In genomic region chr2:80311350-80311749, GRCm38 (mm10) we compare ENCODE assay signal across 1 mouse cellular context.
TF ChIP-seq lines count a peak whose summit lies in the region.

No protein-coding gene starts in this region.

TF ChIP-seq in MEL, 35 proteins besides CTCF, POLR2A, EP300 and RAD21 (continued from another document):
- TF ChIP-seq KAT2A (conservative IDR thresholded peaks at IDR 0.05; ENCODE audit: low read depth, low read length) (no peak), MYB (IDR thresholded peaks at IDR 0.05; ENCODE audit: low read depth, low read length) (no peak), HCFC1 (IDR thresholded peaks at IDR 0.05; ENCODE audit: low read depth, low read length) (no peak)
